Mouse (Mus musculus): Measurements from ENCODE around the gene Adam15. TPM values are rescaled to one million over a fixed set of nuclear protein-coding genes. Genes with fewer than 3 reads are reported as not detected.

Gene Adam15
- total RNA-seq, 2 experiments from 2014 or later = 56.3 to 87.6 TPM

DNA sequence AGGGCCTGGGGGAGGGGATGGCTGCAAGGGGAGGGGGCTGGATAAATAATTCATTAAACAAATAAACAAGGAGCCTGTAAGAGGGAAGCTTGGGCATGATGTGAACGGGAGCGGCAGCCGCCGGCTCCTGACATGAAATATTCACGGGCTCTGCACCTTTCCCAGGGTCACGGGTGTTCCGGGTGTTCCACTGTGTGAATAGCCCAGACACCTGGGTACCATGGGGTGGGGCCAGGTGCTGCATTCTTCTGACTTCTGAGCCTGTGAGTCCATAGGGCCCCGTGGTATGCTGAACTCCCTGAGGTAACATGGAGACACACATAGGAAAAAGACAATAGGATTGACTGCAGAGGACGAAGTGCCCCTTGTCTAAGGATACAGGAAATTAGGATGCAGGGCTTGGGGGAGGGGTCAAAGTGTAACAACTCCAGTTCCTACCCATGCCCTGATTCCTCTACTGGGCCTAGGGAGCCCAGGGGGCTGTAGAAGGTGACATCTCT lies 22.4 kb downstream of the Adam15 start:
- no peak for DNase-seq (ENCODE audit: low spot score in 2 of 2)

DNA sequence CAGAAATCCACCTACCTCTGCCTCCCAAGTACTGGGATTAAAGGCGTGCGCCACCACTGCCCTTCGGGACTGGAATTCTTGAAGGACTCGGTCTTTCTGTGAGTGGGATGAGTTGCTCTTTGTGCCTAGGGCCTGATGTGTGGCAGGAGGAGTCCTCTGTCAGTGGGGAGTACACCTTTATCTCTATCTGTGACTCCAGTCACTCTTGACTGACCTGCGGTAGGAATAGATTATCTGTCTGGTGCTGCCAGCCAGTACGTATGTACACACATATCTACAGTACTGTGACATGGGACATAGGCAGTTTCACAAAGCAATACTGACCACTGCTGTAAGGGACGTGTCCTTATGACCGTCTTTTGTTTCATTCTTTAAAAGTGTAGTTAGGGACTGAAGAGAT lies 23.9 kb downstream of the Adam15 start:
- DNase-seq (ENCODE audit: low spot score in 2 of 2) = no peak

DNA sequence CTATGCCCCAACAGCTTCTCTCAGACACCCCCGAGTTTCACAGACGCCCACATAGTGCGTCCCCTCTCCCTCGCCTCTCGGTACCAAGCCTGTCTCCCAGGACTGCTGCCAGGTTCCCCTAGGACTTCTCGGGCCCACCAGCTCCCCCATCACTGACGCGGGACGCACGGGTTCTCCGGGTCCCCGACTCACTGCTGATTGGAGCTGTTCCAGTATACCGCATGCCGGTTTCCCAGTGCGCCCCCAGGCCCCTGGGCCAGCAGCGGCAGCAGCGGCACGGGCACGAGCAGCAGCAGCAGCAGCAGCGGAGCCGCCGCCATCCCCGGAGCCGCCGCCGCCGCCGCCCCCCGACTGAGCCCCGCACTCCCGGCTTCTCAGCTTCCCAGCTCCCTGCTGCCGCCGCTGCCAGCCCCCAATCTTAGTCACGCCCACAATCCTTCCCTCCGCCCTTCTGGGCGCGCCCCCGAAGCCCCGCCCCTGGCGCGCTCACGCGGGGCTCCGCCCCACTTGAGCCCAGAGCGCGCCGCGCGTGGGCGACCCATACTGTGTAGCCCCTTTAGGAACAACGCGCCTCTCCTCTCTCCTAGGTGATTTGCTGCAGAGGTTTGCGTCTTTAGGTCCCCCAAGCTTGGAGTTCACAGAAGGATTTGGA lies 27.2 kb downstream of the Adam15 start, which contains the start of gene Efna3:
Efna3 (minus strand) TSS at position 452 of the 652 bp plus-strand sequence.
- peak; percentile 75 to 76 for DNase-seq (ENCODE audit: low spot score in 2 of 2)

DNA sequence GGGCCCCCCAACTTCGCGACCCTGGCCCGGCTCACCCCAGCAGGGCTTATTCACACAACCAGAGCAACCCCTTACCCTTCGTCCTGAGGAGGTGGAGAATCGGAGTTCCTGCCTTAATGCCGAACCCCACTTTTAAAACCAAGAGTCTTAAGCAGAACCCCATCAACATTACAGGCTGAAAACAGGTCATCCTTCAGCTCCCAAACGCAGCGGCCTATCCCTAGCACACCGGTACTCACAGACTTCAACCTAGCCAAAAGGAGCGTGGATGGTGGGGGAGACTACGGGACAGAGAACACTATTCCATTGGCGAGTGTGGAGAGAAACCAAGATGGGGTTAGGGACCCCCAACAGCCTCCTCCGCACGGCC lies 27.7 kb downstream of the Adam15 start:
- DNase-seq (ENCODE audit: low spot score in 2 of 2) = no peak

DNA sequence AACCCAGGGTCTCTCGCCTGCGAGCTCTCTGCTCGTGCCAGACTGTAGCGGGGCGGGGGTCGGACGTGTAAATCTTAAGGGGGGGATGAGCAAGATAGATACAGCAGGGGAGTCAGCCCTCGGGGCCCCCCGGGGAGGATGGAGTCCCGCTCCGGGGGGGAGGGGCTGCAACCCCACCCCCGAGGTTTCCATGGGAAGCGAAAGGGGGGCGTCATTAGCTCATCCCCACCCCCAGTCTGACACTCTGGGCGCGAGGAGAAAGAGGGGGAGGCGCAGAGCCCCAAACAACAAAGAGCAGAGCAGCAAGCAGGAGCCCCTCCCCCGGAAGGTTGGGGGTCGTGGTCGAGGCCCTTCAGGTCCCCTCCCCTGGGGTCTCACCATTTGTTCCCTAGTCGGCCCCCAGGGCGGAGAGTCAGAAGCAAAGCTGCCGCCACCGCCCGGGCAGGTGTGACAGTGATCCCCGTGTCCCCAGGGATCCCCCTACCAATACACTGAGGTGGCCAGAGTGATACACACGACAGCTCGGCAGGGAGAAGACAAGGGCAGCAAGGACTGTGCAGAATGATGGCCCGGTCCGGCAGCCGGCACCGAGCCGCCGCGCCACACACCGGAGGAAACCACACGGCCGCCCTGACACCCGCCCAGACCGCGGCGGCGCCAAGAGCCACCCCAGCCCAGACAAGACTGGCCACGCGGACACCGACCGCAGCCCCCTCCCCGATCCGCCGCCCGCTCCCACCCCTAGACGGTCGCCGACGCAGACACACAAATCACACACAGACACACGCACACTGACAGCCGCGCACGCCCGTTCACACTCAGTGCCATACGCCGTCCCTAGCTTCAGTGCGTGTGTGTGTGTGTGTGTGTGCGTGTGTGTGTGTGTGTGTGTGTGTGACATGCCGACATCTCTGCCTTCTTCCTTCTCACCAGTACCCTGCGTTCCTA lies 28.3 kb downstream of the Adam15 start:
- peak in 1 of 2 experiments; percentile 41 for DNase-seq (ENCODE audit: low spot score in 2 of 2)

DNA sequence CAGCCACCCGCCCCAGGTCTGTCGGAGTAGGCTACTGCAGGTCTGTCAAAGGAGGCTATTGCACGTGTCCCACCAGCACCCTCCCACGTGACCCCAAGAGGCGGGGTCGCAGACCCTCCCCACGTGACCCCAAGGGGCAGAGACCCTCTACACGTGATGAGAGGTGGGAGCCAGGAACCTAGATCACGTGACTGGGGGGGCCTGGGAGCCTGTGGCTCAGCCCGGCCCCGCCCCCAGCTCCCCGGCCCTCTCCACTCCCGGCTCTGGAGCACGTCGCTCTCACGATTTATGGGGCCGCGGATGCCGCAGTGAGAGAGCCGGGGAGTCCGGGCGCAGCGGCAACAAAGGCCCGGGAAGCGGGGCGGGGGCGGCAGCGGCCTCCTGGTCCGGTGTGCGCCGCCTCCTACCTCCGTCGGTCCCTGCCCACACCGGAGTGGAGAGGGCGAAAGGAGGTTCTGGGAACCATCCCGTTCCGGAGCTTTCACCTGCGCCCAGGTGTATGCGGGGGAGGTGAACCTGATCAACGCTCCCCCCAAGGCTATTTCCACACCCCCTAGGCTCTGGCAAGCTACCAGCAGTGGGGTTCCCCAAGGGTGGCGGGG lies 29.1 kb downstream of the Adam15 start:
- DNase-seq (ENCODE audit: low spot score in 2 of 2) = peak in 1 of 2 experiments; percentile 36

DNA sequence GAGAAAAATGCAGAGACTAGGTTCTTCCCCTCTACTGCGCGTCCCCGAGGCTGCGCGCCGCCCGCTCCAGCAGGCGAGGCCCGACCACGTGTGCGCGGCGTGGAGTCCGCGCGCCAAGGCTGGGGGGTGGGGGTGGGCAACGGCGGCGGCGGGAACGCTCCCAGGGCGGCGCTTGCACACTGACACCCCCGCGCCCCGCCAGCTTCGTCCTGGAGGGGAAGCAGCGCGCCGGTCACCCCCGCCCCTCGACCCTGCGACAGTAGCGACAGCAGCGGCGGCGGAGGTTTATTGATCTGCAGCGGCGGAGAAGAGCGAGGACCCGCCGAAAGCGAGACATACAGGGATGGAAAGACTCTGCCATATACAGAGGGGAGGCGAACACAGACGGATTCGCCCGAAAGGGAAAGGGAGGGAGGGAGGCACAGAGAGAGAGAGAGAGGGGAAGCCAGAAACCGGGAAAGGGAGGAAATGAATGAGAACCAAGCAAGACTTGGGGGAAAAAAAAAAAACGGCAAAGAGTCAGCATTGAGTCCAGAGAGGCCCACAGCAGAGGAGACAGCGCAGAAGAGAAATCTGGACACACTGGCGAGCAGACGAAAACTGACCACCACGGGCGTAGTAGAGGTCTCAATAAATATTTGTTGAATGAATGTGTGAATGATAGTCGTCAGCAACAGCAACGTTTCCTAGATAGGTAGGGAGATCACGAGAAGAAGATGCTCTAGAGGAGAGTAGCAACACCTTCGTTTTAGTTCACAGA lies 30.0 kb downstream of the Adam15 start:
- no peak for DNase-seq (ENCODE audit: low spot score in 2 of 2)

DNA sequence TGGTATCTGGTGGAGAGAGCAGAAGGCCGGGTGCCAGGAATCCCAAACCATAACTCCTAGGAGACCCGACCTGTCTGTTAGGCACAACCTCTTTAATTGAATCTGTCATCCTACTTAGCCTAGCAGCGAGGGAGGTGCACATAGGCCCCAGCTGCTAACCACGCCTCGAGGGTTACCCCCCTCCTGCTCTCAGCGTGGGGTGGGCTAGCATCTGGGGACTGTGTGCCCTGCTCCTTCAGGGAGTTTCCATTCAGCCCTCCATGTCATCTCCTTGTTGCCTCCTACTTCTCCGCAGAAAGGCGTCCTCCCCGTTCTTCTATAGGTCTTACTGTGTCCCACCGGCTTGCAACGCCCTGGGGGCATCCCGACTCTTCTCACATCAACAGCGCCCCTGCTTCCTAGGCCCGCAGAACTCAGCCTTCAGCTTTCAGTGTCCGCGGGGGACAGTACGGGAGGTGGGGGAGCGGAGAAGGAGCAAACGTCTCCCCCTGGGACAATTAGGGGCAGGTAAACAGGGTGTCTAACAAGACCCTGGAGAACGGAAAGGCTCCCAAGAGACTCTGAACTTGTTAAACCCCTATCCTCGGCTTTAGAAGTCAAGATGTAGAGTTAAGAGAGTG lies 30.7 kb downstream of the Adam15 start:
- no peak for DNase-seq (ENCODE audit: low spot score in 2 of 2)

DNA sequence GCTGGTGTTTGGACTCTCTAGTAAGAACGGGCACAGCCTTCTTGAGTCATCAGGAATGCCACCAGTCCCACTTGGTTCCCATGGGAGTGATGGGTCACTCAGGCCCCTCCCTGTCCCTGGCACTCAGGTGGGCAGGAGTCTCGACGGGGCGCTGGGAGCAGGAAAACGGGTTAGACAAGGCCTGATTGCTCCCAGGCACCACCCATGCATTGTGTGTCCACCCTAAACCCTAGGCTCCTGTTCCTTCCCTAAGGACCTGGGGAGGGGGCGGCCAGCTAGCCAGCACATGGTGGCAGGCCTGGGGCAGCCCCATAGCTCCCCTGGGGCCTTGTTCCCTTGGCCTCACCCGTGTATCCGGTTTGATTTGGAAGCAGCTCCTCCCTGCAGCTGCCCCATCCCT lies 31.5 kb downstream of the Adam15 start:
- no peak for DNase-seq (ENCODE audit: low spot score in 2 of 2)

DNA sequence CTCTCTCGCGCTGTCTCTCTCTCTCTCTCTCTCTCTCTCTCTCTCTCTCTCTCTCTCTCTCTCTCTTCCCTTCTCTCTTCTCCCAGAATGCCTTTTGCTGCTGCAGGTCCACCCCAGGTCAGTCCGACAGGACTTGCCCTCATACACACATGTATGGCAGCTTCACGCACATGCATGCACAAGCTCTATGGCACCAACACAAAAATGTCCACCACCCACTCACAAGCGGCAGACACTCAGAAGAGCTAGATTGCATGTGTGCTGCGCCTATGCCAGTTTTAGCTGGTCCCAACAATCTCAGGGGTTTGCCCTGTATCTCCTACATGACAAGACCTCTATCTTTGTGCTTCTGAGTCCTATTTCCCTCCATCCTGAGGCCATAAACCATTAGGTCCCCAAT lies 32.5 kb downstream of the Adam15 start:
- no peak for DNase-seq (ENCODE audit: low spot score in 2 of 2)

DNA sequence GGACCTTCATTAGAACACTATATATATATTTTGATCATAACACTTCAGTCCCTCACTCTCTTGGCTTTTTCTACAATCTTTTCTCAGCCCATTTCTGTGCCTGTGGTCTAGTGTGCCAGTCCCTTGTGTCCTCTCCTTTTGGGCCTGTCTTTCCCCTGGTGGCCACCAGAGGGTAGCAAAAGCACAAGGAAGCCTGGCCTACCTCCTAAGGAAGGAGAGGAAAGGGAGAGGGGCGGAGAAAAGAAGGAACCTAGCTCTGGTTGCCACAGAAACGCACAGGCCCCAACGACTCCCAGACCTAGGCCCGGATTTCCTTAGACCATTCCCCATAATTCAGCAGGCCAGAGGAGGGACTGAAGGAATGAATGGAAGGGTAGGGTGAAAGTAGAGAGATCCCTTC lies 33.0 kb downstream of the Adam15 start:
- DNase-seq (ENCODE audit: low spot score in 2 of 2) = peak; percentile 78 to 80

DNA sequence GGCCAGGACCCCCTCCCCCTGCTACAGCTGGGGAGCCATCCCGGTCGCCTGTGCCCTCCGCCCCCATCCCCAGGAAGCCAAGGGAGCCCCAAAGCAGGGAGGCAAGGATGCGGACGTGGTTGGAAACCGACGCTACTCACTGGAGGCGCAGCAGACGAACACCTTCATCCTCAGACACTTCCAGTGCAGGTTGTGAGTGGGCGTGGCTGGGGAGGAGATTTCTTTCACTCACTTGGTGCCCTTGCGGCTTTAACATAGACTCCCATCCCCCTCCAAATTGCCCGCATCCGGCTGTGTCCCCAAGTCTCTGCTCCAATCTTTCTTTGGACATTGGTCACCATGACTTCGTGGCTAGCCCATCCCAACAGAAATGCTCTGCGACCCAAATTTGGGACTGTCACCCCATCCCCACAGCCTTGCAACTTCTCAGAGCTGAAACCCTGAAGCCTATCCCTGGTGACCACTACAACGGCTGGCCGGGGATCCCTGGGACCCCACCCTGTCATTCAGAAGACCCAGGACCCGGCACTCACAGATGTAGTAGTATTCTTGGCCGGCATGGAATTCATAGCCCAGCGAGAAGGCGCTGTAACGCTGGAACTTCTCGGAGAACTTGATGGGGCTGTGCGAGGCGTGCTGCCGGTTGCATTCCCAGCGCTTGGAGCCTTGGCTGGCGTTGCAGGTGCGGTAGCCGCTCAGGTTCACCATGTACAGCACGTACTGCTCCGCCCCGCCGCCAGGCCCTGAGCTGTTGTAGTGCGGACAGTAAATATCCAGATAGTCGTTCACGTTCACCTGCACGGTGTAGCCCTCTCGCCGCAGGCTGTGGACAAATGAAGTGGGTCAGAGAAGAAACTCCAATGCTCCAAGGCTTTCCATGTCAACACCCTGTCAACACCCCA lies 33.6 kb downstream of the Adam15 start:
- DNase-seq (ENCODE audit: low spot score in 2 of 2) = no peak

DNA sequence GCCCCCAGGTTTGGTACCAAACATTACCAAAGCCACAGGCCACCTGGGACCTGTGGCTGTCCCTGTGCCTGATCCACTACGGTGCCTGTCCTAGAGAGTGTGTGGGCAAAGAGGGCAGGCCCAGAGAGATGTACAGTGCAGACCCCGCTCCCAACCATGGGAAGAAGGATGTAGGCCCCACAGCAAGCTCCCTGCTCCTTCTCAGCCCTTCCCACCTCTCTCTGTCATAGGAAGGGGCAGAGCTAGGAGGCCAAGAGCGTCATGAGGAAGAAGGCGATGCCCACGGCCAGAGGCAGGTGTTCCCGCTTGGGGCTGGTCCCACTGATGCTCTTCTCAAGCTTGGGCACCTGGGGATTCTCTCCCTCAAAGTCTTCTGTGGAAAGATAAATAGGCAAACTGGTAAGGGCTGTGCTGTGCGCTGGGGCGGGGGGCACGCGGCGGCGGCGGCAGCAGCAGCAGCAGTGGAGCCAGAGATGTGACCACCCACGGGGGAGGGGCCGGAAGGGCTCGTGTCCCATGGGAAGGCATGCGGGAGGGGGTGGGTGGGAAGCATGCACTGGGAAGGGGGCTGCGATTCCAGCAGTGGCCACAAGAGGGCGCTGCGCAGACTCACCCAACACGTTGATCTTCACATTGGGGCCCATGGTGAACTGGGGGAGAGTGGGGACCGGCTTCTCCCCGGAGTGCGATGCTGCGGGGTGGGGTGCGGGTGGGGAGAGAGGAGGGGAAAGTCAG lies 34.4 kb downstream of the Adam15 start:
- DNase-seq (ENCODE audit: low spot score in 2 of 2) = peak; percentile 78 to 82

DNA sequence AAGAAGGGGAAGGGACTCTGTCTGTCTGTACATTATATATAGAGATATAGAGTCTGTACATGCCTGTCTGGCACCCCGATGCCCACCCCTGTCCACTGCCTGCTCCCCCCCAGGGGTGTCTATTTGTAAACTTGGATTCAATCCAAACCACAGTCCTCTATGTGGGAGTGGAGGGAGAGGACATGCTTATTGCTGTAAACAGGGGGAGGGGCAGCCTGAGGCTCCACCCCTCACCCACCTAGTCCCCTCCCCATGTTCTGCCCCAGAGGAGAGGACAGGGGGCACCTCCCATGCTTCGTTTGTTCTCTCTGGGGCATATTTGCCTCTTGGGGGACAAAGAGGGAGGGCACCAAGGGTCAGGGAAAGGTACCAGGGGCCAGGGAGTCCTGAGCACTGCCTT lies 35.0 kb downstream of the Adam15 start:
- no peak for DNase-seq (ENCODE audit: low spot score in 2 of 2)

DNA sequence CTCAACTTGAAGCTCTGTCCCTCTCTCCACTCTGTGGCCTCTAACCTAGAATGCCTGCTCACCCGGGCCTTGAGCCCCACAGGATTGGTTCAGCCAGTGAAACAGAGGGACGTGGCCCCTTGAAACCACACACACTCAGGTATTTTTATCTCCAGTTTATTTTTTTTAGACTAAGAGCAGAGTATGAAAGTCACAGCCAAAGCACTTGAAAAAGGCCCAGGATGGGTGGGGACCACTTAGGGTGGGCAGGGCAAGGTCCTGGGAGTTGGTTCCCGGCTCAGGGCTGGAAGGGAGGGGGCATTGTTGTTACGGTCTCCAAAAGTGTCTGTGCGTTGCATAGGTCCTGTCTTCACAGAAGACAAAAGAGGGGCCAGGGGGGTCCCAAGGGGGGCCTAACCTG lies 35.5 kb downstream of the Adam15 start:
- DNase-seq (ENCODE audit: low spot score in 2 of 2) = no peak

DNA sequence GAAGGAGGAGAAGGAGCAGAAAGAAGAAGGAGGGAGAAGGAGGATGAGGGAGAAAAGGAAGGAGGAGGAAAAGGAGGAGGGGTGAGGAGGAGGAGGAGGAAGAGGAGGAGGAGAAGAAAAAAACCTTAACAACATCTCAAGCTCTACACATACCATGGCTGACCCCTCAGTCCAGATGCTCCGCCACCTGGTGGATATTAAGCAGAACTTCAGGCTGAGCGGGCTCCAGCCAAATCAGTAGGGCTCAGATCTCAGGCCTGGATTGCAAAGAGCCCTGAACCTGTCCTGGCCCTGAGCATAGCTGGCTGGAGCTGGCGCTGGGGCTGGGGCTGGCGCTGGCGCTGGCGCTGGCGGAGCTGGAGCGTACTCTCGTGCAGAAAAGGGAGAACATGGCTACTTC lies 41.7 kb downstream of the Adam15 start:
- peak; percentile 61 to 63 for DNase-seq (ENCODE audit: low spot score in 2 of 2)

DNA sequence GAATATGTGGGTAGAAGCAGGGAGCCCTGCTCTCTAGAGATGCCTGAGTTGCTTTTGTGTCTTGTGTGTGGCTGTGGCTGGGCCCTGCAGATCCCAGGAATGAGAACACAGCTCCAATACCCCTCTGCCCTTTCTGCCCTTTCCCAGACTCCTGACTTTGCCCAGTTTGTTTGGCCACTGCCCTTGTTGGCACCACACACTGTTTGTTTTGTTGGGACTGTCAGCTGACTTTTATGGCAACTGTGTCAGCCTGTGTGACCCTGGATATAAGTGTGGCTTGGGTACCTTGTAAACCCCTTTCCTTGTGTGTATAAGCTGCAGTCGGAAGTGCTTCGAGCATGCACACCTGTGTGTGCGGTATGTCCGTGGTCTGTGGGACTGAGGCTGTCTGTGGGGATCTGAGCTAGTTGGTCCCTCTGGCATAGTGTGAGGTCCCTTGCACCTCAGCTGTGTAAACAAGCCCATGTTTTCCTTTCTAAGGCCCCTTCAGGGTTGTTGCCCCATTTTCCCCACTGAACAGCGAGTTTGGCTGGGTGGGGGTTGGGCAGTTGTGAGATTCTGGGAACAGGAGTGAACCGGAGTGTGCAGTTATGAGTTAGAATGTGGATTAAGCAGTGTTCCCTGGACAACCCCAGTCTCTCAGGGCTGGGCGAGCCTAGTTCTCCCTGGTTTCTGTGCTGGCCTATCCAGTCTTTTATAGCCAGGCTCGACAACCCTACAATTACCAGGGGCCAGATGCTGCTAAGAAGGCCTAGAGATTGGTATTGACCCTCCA lies 44.1 kb downstream of the Adam15 start:
- no peak for DNase-seq (ENCODE audit: low spot score in 2 of 2)

DNA sequence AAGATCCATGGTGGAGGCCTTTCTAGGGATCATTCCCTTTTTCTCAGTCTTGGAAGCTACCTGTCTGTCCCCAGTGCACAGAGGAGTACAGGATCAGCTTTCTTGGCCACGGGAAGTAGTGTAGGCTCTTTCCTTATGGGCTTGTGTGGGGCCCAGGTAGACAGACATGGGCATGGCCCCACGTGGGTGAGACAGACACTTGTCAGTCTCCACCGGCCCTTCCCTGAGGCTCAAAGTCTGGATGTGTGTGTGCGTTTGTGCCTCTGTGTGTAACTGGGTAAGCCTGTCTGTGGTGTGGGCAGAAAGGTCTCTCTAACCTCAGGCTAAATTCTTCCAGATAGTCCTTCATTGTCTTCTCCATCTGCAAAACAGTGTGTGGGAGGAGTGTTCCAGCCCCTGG lies 44.7 kb downstream of the Adam15 start:
- DNase-seq (ENCODE audit: low spot score in 2 of 2) = no peak

Data from adrenal gland, adult 18-20 months (tissue).